Mouse (Mus musculus) left cerebral cortex, adult 11 months (tissue): ENCODE results near the gene Ctnna2.

Experiments
- DNase-seq: peaks from one replicate; pipeline ENCODE4 v3.0.0; 2022; ENCODE audit warnings: low spot score

The Ctnna2 gene

DNA sequence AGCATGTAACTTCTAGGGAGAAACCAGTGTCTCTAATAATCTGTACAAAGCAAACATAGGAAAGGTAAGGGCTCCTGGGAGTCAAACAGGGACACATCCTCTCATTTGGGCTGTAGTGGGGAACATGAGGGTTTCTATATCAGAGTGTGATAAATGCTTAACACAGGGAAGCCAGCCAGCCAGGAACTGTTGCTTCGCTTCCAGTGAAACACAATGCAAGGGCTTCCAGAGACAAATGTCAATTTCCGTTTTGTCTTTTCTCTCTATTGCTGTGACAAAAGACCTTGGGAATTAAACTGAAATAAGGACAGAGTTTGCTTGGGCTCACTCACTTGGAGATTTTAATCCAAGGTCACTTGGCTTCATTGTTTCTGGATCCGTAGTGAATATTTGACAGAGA lies 162.4 kb downstream of the Ctnna2 start:
- no peak for DNase-seq

DNA sequence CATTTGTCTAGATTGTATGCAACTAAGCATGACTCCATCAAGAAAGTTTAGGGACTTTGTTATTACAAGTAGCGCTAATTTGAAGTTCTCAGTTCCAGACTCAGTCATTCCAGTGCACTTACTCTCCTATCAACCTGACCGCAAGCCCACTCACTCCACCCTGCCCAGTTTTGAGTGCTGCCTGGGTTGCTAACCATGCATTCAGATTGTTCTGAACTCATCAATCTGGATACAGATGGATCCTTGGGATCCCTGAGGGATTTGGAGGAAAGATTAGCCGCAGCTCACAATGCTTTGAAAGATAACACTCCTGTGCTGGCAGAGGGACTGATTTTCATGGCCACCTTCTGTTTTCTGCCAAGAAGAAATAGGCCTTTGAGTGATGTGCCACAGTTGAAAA lies 168.5 kb downstream of the Ctnna2 start:
- DNase-seq: no peak

DNA sequence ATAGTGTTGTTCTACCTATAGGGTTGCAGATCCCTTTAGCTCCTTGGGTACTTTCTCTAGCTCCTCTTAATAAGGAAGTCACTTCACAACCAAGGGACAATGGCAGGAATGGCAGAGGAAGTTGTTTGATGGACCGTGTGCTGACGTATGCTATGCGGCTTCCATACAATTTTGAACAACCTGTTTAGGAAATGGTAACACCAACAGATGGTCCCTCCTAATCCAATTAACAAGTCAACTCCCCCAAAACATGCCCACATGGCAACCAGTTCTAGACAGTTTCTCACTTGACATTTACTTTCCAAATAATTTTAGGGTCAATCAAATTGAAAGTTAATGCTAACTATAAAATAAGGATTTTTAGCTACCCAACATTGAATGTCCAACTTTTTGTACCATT lies 176.9 kb downstream of the Ctnna2 start:
- no peak for DNase-seq

DNA sequence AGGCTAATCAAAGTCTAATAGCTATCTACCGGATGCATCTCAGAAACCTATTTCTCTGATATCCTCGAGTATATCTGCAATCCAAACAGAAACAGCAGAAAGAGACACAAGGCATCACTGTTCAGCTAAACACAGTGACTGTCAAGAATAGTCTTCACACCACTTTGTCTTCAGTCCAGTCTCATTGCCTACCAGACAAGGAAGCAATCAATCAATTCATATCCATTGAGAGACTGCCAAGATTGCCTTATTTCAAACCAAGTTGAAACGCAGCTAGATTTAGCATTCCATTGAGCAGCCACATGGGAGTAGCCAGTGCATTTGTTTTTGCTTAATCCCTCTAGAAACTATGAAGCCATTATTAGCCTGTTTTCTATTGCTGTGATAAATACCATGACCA lies 196.2 kb downstream of the Ctnna2 start:
- no peak for DNase-seq

DNA sequence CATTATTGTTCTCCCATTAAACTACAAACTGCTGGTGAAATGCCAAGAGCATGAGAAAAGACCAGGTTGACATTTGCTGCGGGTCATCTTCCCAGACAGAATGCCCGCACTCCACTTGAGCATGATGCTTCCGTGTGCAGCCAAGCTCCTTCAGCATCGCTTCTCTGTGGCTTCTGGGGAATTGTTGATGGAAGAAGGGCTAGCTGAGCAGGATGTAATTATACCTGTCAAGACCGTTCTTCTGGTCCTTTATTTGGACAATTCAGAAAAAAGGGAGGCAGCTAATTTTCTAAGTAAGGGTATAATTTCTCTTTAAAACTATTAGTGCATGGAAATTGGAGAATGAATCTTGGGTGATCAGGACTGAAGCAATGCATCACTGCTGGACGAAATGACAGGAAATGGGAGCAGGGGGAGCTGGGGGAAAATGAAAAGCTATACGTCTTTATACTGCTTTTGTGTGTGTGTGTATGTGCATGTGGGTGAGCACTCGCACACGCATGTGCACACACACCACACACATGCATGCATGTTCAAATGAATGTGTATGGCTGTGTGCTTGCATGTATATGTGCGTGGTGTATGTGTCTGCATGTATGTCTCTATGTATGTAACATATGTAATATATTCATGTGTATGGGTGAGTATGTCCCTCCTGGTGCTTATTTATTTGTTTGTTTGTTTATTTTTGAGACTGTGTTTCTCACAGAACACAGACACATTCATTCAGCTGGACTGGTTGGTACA lies 211.0 kb downstream of the Ctnna2 start:
- DNase-seq: no peak

DNA sequence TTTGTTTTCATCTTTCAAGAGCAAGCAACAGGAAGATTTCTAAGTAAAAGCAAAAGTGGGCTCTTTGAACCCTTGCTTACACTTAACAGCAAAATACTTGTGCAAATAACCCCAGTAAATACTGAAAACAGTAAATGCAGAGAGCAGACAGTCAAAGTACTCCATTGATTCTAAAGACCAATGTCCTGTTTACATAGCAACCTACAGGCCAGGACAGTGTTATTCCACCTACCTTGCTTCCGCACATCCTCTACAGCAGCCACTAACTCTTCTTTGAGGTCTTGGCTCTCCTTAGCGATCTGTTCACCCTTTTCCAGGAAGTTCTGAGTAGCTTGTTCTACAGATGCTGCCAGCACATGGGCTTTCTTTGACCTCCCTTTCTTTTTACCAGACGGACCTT lies 221.3 kb downstream of the Ctnna2 start:
- no peak for DNase-seq

DNA sequence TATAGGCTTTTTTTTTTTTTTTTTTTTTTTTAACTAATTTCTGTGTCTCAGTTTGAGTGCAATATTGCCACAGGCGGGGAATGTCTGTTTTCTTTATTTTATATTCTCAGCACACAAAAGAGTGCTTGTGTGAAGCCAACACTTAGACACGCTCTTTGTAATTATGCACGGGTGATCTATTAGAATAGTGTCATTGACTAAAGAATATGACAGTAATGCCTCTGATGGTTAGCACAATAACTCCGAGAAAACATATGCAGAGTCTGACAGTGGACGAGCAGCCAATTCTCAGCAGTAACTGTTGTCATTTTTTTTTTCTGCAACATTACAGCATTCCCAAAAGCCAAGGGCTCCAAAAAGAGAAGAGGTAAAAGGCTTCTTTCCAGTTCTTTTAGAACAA lies 234.1 kb downstream of the Ctnna2 start:
- DNase-seq: no peak

DNA sequence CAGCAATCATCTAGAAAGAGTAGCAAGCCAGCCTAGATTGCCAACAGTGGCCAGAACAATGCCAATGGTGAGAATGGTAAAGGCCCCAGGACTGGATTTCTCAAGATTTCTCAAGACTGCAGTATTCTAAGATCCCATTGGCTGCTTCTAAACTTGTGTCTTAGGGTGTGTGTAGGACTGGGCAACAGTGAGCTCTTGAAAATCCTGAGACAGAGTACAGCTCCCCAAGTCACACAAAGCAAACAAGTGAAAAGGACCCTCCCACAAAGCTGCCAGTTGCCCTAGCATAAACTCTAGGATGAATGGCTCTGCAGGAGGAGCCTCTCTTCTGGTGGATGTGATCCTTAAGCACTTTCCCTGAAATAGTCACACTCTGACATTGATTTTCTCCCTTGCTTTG lies 235.8 kb downstream of the Ctnna2 start:
- DNase-seq: no peak

DNA sequence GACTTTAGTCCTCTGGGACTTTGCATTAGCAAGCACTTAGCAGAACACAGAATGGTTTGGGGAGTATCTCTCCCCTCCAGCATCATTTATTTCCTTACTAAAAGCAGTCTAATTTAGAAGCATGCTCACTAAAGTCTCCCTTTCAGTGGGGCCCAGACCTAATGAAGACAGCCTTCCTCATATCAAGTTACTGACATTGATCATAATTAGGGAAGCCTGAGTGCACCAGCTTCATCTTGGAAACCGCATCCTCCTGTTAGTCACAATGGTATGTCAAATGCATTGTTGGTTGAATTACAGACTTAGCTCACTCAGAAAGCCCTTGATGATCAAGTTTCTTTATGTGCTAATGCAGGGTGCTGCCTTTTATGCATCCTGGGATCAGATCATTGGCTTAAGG lies 236.5 kb downstream of the Ctnna2 start:
- DNase-seq: no peak

DNA sequence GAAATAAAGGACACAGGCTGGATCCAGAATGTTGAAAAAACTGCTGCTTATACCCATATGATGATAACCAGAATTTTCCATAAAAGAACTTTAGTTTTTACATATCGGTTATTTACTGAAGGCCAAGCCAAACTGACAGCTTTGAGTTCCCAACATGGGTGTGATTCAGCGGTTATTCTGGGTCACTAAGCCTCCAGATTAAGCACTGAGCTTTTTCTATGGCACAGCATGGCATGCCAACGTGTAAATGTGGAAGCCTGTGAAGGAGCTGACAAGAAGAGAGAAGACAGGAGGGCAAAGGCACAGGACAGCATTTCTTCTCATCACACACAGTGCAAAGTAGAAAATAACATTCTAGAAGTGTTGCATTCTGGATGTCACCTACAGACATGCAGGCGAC lies 240.9 kb downstream of the Ctnna2 start:
- DNase-seq: no peak

DNA sequence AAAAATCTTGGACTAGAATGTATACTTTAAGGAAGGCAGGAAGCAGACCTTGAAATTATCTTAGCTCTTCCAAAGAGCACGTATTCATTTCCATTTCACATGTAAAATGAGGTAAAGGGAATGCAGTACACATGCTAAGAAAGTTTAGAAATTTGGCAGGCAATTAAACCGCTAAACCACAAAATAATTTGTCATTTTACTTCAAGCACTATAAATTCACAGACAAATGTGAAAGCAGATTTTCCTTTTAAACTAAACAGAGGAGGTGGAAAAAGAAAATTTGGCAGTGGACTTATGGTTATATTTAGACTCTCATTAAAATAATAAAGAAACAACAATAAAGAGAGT lies 254.6 kb downstream of the Ctnna2 start:
- DNase-seq: no peak

DNA sequence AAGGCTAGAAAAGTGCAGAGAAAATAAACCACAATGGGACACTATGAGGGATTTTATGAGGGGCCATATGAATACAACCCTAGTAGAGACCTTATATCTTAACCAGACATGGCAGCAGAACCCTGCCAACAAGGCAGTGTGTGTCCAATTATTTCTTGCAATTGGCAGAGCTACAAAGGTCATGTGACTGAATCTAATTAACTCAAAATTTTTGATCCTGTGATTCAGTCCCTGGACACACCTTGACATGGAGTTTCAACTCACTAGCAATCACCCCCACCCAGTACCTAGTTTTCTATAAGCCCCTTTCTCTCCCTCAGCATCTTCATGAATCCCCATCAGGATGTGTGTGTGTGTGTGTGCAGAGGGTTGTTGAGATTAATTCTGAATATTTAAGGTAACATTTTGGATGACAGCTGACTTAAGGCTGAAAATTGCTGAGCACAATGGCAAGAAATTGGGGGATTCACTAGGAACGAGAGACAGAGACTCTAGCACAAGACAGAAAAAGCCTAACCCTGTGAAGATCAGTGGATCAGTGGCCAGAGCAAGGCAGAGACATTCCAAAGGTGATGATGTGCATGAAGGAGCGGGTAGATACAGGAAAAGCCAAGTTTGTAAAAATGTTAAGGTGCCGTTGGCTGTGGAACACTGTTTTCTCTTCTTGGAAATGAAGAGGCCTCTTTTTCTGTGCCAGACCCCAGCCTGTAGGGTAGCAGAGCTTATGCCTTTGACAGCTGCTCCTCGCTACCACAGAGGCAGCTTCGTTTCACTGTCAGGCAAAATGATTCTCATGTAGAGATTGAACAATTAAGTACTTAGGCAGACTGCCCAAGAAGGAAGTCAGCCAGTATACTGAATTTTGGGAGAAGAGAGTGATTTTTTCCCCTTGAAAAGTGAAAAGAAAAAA lies 255.2 kb downstream of the Ctnna2 start:
- no peak for DNase-seq

DNA sequence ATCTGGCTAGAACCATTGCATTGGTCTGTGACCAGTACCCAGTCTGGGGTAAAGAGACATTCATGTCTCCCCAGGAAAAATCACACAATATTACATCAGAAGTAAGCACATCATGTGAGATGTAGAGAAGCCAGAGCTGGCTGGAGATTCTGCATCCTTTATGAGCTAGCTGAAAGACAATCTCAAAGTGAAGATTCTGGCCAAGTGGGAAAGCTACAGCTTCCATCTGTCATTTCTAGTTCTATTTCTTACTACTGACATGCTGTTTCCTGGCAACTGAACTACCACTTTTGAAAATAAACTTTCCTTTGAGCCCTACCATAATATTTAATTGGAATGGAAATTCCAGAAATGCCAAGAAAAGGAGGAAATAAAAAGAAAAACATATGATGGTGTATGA lies 285.4 kb downstream of the Ctnna2 start:
- DNase-seq: peak; percentile 18

DNA sequence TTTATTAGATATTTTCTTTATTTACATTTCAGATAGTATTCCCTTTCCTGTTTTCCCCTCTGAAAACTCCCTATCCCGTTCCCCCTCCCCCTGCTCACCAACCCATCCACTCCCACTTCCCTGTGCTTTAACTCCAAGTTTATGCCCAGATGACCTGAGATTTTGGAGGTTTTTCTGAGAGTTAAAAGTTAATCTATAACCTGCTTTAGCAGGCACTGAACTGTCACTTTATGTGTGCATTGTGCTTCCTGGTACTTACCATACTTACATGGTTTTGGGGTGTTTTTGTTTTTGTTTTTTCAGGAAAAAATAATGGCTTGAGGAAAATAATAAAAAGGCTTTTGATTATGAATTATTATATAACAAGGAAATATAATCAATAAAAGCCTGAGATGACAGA lies 292.3 kb downstream of the Ctnna2 start:
- DNase-seq: no peak

DNA sequence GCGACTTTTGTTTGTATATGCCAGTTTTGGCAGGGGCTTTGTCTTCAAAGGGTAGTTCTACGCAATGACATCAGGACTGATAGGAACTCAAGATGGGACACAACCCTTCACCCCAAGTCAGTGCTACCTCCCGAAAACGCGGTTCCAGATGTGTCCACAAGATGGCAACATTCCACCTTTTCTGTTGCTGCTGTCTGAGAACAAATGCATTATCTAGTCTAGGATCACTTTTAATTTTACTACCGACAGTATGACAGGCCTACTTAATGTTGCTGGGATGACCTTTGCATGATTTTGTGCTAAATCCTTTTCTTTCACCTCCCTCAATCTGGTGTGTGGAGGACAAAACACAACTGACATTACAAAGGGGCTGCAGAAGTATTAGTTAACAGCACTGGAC lies 329.4 kb downstream of the Ctnna2 start:
- peak; percentile 42 for DNase-seq

DNA sequence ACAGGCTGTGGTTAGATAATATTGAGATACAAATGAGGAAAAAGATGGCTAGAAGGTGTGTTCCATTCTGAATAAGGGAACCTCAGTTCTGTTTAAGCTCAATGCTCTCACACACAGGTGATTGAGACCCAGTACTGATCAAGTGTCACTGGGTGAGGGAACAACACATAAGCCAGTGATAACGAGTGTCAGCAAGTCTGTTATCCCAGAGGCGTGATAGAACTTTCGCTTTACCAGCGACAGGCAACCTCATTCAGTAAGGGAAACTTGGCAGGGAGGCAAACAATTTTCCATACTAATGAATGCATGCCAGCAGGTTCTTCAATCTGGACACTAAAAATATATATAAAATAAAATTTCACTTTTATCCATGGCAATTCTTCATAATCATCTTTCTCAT lies 334.9 kb downstream of the Ctnna2 start:
- DNase-seq: no peak

DNA sequence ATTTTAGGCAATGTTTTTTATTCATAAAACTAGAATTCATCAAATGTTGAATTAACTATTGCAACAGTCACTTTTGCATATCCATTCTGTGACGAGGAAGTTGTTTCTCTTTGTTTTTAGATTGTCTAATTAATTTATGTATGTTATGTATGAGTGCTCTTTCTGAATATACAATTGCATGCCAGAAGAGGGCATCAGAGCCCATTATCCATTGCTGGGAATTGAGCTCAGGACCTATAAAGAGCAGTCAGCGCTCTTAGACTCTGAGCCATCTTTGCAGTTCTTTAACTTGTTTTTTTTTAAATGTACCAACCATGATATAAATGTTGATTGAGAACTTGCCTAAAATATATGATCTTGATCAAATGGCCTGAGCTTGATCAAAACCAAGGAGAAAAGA lies 340.7 kb downstream of the Ctnna2 start:
- DNase-seq: no peak

DNA sequence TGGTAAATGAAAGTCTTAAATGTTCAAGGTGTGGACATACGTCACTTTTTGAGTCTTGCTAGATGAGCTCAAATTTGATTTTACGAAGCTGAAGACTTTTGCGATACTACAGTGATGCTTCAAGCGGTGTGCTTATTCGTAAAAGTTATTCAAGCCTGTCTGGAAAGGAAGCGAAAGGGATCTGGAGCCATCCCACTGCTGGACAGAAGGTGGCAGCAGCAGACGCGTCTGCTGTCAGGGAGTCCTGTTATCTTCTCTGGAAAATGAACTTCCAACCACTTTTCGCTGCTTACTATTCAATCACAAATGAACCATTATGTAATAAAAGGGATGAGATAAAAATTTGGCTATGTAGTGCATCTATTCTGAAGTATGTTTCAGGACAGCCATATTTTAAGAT lies 345.5 kb downstream of the Ctnna2 start:
- DNase-seq: peak; percentile 57

DNA sequence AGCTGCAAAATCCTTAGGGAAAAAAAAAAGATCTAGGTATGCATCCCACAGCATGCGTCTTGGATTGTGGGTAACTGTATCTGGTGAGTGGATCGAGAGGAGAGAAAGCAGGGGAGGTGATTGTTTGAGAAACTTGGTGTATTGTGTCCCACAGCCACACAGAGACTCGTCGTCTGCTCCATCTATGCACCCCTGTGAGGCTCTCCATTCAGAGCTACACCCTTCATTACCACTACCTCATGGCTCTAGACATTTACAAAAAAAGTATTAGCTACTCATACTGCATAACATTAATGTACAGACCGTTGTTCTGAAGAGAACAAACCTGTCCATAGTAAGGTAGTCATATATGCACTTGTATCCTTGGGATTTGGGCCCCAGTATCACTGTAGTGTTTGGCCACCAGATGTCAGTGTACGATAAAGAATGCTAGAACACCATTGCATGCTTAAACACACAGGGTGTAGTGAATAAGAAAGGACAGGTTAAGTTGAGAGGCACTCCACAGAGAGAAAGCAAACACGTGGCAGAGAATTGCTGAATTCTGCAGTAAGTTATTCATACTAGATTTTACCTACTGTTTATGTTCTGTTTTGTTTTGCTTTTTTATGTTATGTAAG lies 350.8 kb downstream of the Ctnna2 start:
- DNase-seq: peak; percentile 28

DNA sequence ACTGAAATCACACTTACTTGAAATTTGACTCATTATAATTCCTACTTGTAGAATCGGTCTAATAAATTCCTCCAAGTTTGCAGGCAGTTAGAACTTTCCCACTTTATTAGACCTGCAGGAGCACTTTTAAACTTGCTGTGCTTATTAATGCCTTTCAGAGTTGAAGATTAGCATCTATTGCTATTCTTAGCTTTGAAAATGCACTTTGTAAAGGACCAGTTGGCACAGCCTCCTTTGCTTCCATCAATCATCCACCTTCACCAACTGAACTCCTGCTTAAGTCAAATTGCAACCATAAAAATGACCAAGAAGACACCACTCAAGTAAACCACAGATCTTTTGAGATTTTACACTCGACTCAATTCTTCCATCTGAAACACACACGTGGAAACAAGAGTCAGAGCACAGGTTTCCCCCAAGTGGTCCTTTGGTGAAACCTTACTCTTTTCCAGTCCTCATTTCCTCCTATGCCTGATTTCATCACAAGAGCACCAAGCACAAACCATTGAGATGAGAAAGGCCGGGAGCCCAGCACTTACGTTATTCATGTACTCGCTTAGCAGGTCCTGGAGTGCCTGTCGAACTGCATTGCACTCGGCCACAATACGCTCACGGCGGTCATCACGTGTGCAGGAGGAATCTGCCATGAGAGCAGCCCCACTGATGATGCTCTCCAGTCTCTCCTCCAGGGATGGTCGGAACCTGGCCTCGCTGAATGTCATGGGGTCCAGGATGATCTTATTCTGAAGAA lies 374.7 kb downstream of the Ctnna2 start:
- no peak for DNase-seq

DNA sequence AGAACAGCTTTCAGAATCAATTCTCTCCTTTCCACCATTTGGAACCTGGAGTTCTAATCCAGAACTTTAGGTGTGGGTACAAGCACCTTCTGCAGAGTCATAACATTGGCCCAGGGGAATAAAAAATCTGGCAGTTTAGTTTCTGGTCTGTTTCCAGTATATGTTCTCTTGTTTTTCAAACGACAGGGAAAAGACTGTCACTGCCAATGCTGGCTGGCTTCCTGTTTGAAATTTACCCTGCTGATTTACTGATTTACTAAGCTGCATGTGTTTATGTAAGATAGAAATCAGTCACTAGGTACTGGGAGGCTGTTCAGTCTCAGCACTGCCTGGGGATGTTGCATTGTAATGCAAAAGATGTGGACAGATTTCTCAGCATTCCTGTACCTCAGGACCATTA lies 375.6 kb downstream of the Ctnna2 start:
- no peak for DNase-seq

DNA sequence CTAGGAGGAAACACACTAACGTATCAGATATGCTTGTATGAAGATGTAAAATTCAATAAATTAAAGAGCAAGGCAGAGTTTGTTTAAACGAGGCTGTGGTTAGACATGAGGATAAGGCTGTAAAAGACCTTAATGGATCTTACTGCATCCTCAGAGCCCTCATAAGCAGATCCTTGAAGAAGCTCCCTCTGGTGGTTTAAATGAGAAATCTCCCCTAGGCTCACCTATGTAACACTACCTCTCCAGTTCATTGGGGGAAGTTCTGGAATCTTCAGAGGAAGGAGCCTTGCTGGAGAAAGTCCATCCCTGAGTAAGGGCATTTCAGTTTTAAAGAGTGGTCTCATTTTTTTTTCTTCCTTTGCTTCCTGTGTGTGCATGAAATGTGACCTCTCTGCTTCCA lies 380.3 kb downstream of the Ctnna2 start:
- DNase-seq: no peak
